Mouse (Mus musculus) layer of hippocampus, adult 18-20 months (tissue): ENCODE measurements at regions not wholly inside any gene's neighbourhood (a gene's known extent, or its start where the extent isn't known, plus 50 kb on each side); places are given as distances from the start of the nearest gene placed in this dataset.

Experiments
- DNase-seq, 2 experiments: peaks; one replicate each; pipeline ENCODE4 v3.0.0; 2022; ENCODE audit warnings: low spot score in 2 of 2

GRCm38 (mm10) chr4:28523343-28523742 lies 289.6 kb upstream of the Epha7 start:
- DNase-seq, result peak in 1 of 2 experiments; percentile 9

GRCm38 (mm10) chr4:28542218-28542617 lies 270.7 kb upstream of the Epha7 start:
- no peak for DNase-seq

GRCm38 (mm10) chr4:28542696-28543328 lies 270.1 kb upstream of the Epha7 start:
- DNase-seq, result no peak

GRCm38 (mm10) chr4:28548231-28548836 lies 264.6 kb upstream of the Epha7 start:
- DNase-seq, result no peak

- no peak for DNase-seq
Measured at GRCm38 (mm10) chr4:28571092-28571770, 241.7 kb upstream of the Epha7 start.

- no peak for DNase-seq
Measured at GRCm38 (mm10) chr4:28588745-28589530, 224.0 kb upstream of the Epha7 start.
